Mouse (Mus musculus) liver, embryonic 16.5 days (tissue): ENCODE results near the gene Krt88. TPM values are rescaled to one million over a fixed set of nuclear protein-coding genes. Genes with fewer than 3 reads are reported as not detected.

ENCODE experiments used
- ATAC-seq: fragments of 200-750 bp; cut with Nextera tagmentation; 2 replicates; pipeline ENCODE4 v1.8.0; 2017; ENCODE audit warnings: low read depth, mild to moderate bottlenecking, moderate number of reproducible peaks, moderate library complexity
- H3K27ac ChIP-seq: fragments of 300-500 bp; sonication (generic); 2 replicates; pipeline ENCODE4 v1.5.1; 2014; ENCODE audit warnings: mild to moderate bottlenecking, low read length
- H3K27me3 ChIP-seq: fragments of 300-500 bp; sonication (generic); 2 replicates; pipeline ENCODE4 v1.6.1; 2014; ENCODE audit warnings: low read depth, low read length, mixed read lengths; ENCODE audit not compliant: control insufficient read depth, insufficient read depth
- H3K36me3 ChIP-seq: fragments of 300-500 bp; sonication (generic); 2 replicates; pipeline ENCODE4 v1.6.1; 2014; ENCODE audit warnings: mild to moderate bottlenecking; ENCODE audit not compliant: control insufficient read depth, insufficient read depth
- H3K4me1 ChIP-seq: fragments of 300-500 bp; sonication (generic); 2 replicates; pipeline ENCODE4 v1.6.1; 2014; ENCODE audit warnings: low read depth, low read length, mixed read lengths; ENCODE audit not compliant: control insufficient read depth
- H3K4me2 ChIP-seq: fragments of 300-500 bp; sonication (generic); 2 replicates; pipeline ENCODE4 v1.6.1; 2014; ENCODE audit warnings: low read depth, low read length, mixed read lengths
- H3K4me3 ChIP-seq: fragments of 300-500 bp; sonication (generic); 2 replicates; pipeline ENCODE4 v1.5.1; 2014; ENCODE audit warnings: low read depth, mild to moderate bottlenecking, low read length
- H3K9ac ChIP-seq: fragments of 300-500 bp; sonication (generic); 2 replicates; pipeline ENCODE4 v1.6.1; 2014; ENCODE audit warnings: low read depth, low read length
- H3K9me3 ChIP-seq: fragments of 300-500 bp; sonication (generic); replicated peaks from 2 replicates; pipeline ENCODE4 v1.6.1; 2016; ENCODE audit warnings: low read length; ENCODE audit not compliant: control insufficient read depth
- WGBS: fragments of 180-500 bp; shearing (Covaris S2); extraction: QIAGEN DNeasy Blood & Tissue Kit; methylation state at CpG from one replicate; pipeline ENCODE4 v1.1.7; 2014; ENCODE audit not compliant: insufficient replicate concordance; 5-methylcytosine and 5-hydroxymethylcytosine counted together
- polyA plus RNA-seq: library from polyadenylated mRNA; unstranded; fragments of >200 nt; fragmentation: Nextera tagmentation; extraction: Ambion mirVana; gene quantifications from 2 replicates; pipeline ENCODE4 v1.2.1, GENCODE M21; 2015

Gene Krt88
- polyA plus RNA-seq, 1 experiment from 2014 or later = not detected

DNA sequence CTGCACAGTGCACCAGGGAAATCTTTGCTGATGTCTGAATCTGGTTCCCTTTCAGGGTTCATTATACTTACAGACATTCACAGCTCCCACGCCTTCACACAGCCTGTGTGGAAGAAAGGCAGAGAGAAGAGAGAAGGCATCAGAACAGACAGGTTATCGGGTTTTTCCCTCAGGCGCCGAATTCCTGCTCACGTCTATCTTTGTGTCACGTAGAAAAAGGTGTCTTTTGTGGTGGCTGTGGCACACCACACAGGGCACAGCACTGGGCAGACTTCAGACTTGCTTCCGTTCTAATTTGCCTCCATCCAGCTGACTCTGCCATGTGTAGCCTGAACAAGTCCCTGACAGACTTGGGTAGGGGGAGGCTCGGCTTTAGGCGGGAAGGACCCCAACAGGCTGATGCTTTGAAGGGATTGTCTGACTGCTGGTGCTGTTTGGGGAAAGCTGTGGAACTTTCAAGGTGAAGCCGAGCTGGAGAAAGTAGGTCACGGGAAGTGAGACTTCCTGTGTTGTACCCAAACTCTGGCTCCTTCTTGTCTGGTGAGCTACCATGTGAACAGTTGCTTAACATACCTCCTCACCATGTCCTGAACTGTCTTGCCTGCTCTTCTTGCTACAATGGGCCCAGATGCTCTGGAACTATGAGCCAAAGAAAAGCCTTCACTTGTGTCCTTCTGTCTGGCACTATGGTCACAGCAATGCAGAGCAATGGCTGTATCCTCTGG lies 38.5 kb downstream of the Krt88 start:
- ATAC-seq = no peak
- H3K4me1 ChIP-seq = no peaks in the 10 kb centered on the region; the same call in 1 of the 2 replicates
- no peaks in the 10 kb centered on the region for H3K36me3 ChIP-seq
- no peaks in the 10 kb centered on the region for H3K27me3 ChIP-seq
- no peak overlapping the region for H3K9ac ChIP-seq
- no peak overlapping the region for H3K4me2 ChIP-seq
- H3K9me3 ChIP-seq = no peaks in the 10 kb centered on the region
- 45% methylated on average over 11 of the region's 11 CpGs for WGBS
- no peak overlapping the region for H3K4me3 ChIP-seq
- H3K27ac ChIP-seq = no peak overlapping the region

DNA sequence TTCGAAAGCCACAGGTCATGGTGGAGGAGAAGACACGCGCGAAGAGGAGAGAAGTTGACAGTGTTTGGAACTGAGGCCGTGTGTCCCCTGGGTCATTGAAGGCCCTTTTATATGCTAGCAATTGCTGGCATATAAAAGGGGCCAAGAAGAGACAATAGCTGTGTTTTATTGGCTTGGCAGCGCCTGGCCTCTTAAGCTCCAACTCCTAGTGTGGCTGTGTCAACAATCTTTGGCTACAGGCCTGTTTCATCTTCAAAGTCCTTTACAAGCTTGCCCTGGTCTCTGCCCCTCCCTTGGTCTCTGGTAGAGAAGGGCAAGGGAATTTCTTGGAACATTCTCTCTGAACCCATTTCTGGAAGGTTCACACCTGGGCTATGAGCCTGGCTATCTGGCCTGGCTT lies 43.9 kb downstream of the Krt88 start, which contains the start of gene Krt83:
Gene Krt83 (minus strand): TSS at position 82 of the 400 bp plus-strand sequence.
- no peaks in the 10 kb centered on the region for H3K4me1 ChIP-seq
- H3K27ac ChIP-seq = no peak within 1 kb of the TSS
- H3K4me3 ChIP-seq = no peak within 1 kb of the TSS
- ATAC-seq = no peak
- no peak within 1 kb of the TSS for H3K4me2 ChIP-seq
- no peaks in the 10 kb centered on the region for H3K36me3 ChIP-seq
- H3K9me3 ChIP-seq = no peaks in the 10 kb centered on the region
- H3K27me3 ChIP-seq = no peaks in the 10 kb centered on the region
- no peak within 1 kb of the TSS for H3K9ac ChIP-seq
- WGBS = 67% methylated on average over 6 of the region's 6 CpGs

DNA sequence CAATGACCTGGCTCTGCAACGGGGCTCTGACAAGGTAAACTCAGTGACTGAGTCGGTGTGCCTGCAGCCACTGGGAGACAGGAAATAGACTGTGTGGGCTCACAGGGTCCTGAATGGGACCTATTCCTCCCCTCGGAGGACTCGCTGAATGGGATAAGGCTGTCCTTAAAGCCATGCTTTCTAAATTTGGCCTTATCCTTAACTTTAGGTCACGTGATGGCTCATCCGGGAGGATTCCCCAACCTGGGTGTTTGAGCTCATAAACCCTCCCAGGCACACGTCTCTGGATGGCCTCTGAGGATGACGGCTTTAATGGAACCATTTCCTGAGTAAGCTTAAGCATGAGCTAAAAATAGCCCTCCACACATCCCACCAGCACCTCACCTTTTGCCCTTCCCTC lies 45.2 kb downstream of the Krt88 start:
- Histone ChIP-seq H3K27me3 (no peaks in the 10 kb centered on the region), H3K27ac (no peak overlapping the region), H3K4me3 (no peak overlapping the region), H3K4me2 (no peak overlapping the region), H3K9ac (no peak overlapping the region), H3K4me1 (no peaks in the 10 kb centered on the region), H3K9me3 (no peaks in the 10 kb centered on the region), H3K36me3 (no peaks in the 10 kb centered on the region)
- 32% methylated on average over 8 of the region's 8 CpGs for WGBS
- no peak for ATAC-seq

DNA sequence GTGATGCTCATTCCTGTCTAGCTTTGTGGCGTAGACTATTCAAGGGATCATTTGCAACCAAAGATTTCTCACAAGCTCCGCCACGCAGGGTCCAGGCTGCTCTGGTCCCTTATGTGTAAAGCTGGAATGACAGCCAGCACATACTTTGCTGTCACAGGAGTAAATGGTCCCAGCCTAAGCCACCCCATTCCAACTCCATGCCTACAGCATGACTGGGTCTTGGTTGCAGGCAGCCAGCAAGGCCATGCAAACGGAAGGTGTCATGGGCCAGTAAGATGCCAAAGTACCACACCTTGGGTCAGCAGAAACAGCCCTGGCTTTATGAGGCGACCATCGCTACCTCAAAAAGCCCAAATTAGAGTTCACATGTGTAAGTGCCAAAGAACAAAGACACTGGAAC lies 46.2 kb downstream of the Krt88 start:
- Histone ChIP-seq H3K36me3 (no peaks in the 10 kb centered on the region), H3K27ac (no peak overlapping the region), H3K9ac (no peak overlapping the region), H3K4me3 (no peak overlapping the region), H3K4me1 (no peaks in the 10 kb centered on the region), H3K9me3 (no peaks in the 10 kb centered on the region), H3K27me3 (no peaks in the 10 kb centered on the region), H3K4me2 (no peak overlapping the region)
- no peak for ATAC-seq
- 59% methylated on average over 6 of the region's 6 CpGs for WGBS

DNA sequence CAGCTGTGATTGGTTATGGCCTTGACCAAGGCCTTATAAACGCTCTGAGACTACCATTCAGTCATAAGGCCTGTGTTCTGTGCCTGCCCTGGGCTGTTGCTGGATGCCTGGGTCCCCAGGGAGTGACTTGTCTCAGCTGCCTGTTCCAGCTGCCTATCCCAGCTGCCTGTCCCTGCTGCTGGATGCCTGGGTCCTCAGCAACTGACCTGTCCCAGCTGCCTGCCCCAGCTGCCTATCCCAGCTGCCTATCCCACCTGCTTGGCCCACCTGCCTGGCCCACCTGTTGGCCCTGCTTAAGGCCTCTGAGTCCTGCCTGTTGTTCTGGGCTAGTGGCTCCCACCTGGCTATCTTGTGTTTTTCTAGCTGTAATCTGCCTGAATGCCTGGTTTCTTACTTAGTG lies 46.7 kb downstream of the Krt88 start:
- Histone ChIP-seq H3K36me3 (no peaks in the 10 kb centered on the region), H3K9me3 (no peaks in the 10 kb centered on the region), H3K4me2 (no peak overlapping the region), H3K27ac (no peak overlapping the region), H3K4me1 (no peaks in the 10 kb centered on the region), H3K4me3 (no peak overlapping the region), H3K9ac (no peak overlapping the region), H3K27me3 (no peaks in the 10 kb centered on the region)
- no peak for ATAC-seq
- 22% methylated on average over 1 of the region's 1 CpGs for WGBS

DNA sequence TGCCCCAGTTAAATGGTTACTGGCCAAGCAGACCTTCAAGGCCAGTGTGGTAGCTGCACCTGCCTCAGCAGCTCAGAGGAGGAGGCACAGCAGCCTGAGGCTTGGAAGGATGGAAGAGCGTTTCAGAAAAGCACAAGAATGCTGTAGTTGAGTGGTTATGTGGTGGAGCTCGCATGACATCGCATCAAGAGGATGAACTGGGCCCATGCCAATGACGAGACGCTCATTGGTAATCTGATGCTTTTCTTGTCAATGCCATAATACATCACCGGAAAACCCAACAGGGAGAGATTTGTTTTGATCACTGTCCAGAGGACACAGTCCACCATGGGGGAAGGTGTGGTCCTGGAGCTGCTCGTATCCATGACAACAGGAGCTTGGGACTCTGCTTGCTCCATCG lies 47.7 kb downstream of the Krt88 start:
- H3K4me2 ChIP-seq = no peak overlapping the region
- no peaks in the 10 kb centered on the region for H3K27me3 ChIP-seq
- H3K4me1 ChIP-seq = no peaks in the 10 kb centered on the region
- no peaks in the 10 kb centered on the region for H3K9me3 ChIP-seq
- H3K9ac ChIP-seq = no peak overlapping the region
- H3K4me3 ChIP-seq = no peak overlapping the region
- H3K27ac ChIP-seq = no peak overlapping the region
- WGBS = 77% methylated on average over 8 of the region's 8 CpGs
- no peak for ATAC-seq
- H3K36me3 ChIP-seq = no peaks in the 10 kb centered on the region

DNA sequence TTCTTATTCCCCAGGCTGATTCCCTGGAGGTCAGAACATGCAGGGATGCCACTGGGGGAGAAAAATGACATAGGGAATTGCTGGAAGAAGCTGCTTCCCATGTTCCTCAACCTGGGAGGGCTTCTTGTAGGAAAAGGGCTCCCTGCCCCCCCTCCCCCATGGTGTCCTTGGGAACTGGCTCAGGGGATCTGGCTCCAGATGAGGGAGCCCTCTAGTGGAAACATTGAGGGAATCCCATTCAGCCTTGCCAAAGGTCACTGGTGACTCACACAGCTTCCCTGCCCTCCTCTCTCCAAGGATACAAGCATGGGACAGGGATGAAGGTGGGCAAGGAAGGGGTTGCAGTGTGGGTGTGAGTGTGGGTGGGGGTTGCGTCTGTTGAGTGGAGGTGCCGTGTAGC lies 49.6 kb downstream of the Krt88 start:
- H3K4me2 ChIP-seq = no peak overlapping the region
- no peak overlapping the region for H3K4me3 ChIP-seq
- no peak for ATAC-seq
- no peaks in the 10 kb centered on the region for H3K27me3 ChIP-seq
- no peak overlapping the region for H3K9ac ChIP-seq
- H3K9me3 ChIP-seq = no peaks in the 10 kb centered on the region
- 40% methylated on average over 1 of the region's 2 CpGs for whole genome bisulfite sequencing
- H3K36me3 ChIP-seq = no peaks in the 10 kb centered on the region
- no peak overlapping the region for H3K27ac ChIP-seq
- H3K4me1 ChIP-seq = no peaks in the 10 kb centered on the region

Other genes with a start within 250 kb of the Krt88 start
- 0.36 and 0.54 TPM in 2 replicates for gene Grasp, start 223.6 kb upstream of the Krt88 start, polyA plus RNA-seq
- gene Nr4a1, start 193.5 kb upstream of the Krt88 start, polyA plus RNA-seq = 0.67 and 0.69 TPM in 2 replicates
- gene Atg101, start 163.5 kb upstream of the Krt88 start, polyA plus RNA-seq = 25.0 and 26.1 TPM in 2 replicates
- 0.72 and 0.81 TPM in 2 replicates for gene 6030408B16Rik, start 154.5 kb upstream of the Krt88 start, polyA plus RNA-seq
- 0.32 and 0.52 TPM in 2 replicates for gene Krt80, start 77.6 kb upstream of the Krt88 start, polyA plus RNA-seq
- 2.4 and 3.4 TPM in 2 replicates for gene Krt7, start 36.7 kb upstream of the Krt88 start, polyA plus RNA-seq
- not detected in 2 replicates for gene Krt87, start 8.9 kb upstream of the Krt88 start, polyA plus RNA-seq
- gene Krt81, start 16.0 kb downstream of the Krt88 start, polyA plus RNA-seq = not detected in 2 replicates
- gene Krt86, start 25.7 kb downstream of the Krt88 start, polyA plus RNA-seq = not detected in 2 replicates
- gene Krt83, start 43.8 kb downstream of the Krt88 start, polyA plus RNA-seq = 0.26 and 0.57 TPM in 2 replicates
- not detected in 2 replicates for gene Gm49425, start 69.5 kb downstream of the Krt88 start, polyA plus RNA-seq
- gene Krt84, start 85.1 kb downstream of the Krt88 start, polyA plus RNA-seq = not detected in 2 replicates
- not detected in 2 replicates for gene Krt82, start 102.9 kb downstream of the Krt88 start, polyA plus RNA-seq
- gene Krt90, start 115.2 kb downstream of the Krt88 start, polyA plus RNA-seq = not detected in 2 replicates
- gene Krt75, start 126.2 kb downstream of the Krt88 start, polyA plus RNA-seq = not detected in 2 replicates
- gene Gm5414, start 180.4 kb downstream of the Krt88 start, polyA plus RNA-seq = not detected in 2 replicates
- gene Gm5478, start 199.6 kb downstream of the Krt88 start, polyA plus RNA-seq = not detected in 2 replicates
- gene Krt6b, start 232.5 kb downstream of the Krt88 start, polyA plus RNA-seq = not detected in 2 replicates
- gene Krt6a, start 246.6 kb downstream of the Krt88 start, polyA plus RNA-seq = not detected in 2 replicates